Mouse (Mus musculus) ES-Bruce4 (cell line): ENCODE data around the gene Msi2.

Experiments
- CTCF ChIP-seq: IDR thresholded peaks from one replicate; pipeline ENCODE4 v1.8.1; 2011; ENCODE audit warnings: low read depth, low read length
- EP300 ChIP-seq: IDR thresholded peaks from 2 replicates; pipeline ENCODE4 v1.6.1; 2011; ENCODE audit warnings: low read depth, low read length; ENCODE audit not compliant: insufficient read depth
- POLR2A ChIP-seq: IDR thresholded peaks from one replicate; pipeline ENCODE4 v1.8.1; 2011; ENCODE audit warnings: low read length; ENCODE audit not compliant: insufficient read depth

DNA sequence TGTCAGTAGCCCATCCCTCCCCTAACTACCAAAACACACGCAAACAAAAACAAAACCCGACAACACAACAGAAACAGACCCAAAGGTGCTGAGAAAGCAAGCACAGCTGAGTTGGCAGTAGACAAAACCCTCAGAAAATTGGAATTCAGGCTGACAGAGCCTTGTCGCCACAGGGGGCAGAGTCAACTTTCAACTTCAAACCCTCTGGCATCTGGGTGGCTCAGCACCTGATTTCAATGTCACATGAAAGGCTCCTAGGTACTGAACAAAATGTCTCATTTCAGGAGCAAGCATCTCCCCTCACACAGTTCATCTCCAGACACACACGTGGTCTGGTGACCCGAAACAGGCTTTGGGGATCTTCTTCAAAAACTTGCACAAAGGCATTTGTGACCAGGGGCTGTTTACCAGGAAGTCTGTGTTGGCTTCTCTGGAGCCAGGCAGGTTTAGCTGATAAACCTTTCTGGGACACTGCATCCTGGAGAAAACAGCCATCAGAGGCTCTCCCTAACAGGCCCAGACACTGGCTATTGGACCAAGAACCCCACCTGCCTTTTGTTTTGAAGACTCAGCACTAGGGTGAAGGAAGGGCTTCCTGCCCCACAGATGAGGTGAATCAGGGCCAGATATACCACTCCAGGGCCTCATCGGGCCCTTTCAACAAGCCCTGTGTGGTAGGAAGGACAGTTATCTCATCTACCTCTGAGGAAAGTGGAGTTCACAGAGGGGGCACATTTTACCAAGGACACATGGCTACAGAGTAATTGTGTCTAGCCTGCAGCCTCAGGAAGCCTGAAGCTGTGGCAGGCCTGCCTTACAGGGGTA lies 168.0 kb downstream of the Msi2 start:
- TF ChIP-seq CTCF = no peak
- TF ChIP-seq POLR2A = no peak
- TF ChIP-seq EP300 = no peak
